Mouse (Mus musculus) G1E-ER4 (cell line): Measurements from ENCODE around the gene 1500011B03Rik. TPM values are rescaled to one million over a fixed set of nuclear protein-coding genes. Genes with fewer than 3 reads are reported as not detected.

Experiments
- GATA1 ChIP-seq: IDR thresholded peaks from one replicate; pipeline ENCODE4 v1.8.0; 2012; ENCODE audit warnings: low read length, inconsistent platforms
- polyA plus RNA-seq: library from polyadenylated mRNA; stranded (reverse); fragments of >175 nt; gene quantifications from 2 replicates; pipeline ENCODE4 v1.2.3, GENCODE M21; 2012

Gene 1500011B03Rik
- polyA plus RNA-seq, 1 experiment: 0.05 TPM

GRCm38 (mm10) chr5:114813525-114814181, 9.6 kb downstream of the 1500011B03Rik start:
- no peak for TF ChIP-seq GATA1

- no peak for TF ChIP-seq GATA1
Observed at GRCm38 (mm10) chr5:114809826-114810225, 13.4 kb downstream of the 1500011B03Rik start.

- TF ChIP-seq GATA1: no peak
Observed at GRCm38 (mm10) chr5:114809181-114809756, 14.0 kb downstream of the 1500011B03Rik start.

- no peak for TF ChIP-seq GATA1
Observed at GRCm38 (mm10) chr5:114808385-114808784, 14.9 kb downstream of the 1500011B03Rik start.

- no peak for TF ChIP-seq GATA1
Observed at GRCm38 (mm10) chr5:114807893-114808292, 15.4 kb downstream of the 1500011B03Rik start.

- no peak for TF ChIP-seq GATA1
Observed at GRCm38 (mm10) chr5:114807468-114807867, 15.8 kb downstream of the 1500011B03Rik start.

GRCm38 (mm10) chr5:114807063-114807462, 16.2 kb downstream of the 1500011B03Rik start:
- no peak for TF ChIP-seq GATA1

GRCm38 (mm10) chr5:114806636-114807035, 16.6 kb downstream of the 1500011B03Rik start:
- no peak for TF ChIP-seq GATA1

GRCm38 (mm10) chr5:114805436-114806350, 17.6 kb downstream of the 1500011B03Rik start:
- no peak for TF ChIP-seq GATA1

GRCm38 (mm10) chr5:114804958-114805357, 18.3 kb downstream of the 1500011B03Rik start:
- TF ChIP-seq GATA1: no peak

- no peak for TF ChIP-seq GATA1
Observed at GRCm38 (mm10) chr5:114804335-114804734, 18.9 kb downstream of the 1500011B03Rik start.

GRCm38 (mm10) chr5:114803231-114803630, 20.0 kb downstream of the 1500011B03Rik start:
- TF ChIP-seq GATA1: no peak

GRCm38 (mm10) chr5:114801841-114802240, 21.4 kb downstream of the 1500011B03Rik start:
- no peak for TF ChIP-seq GATA1

- no peak for TF ChIP-seq GATA1
Observed at GRCm38 (mm10) chr5:114801049-114801448, 22.2 kb downstream of the 1500011B03Rik start.

GRCm38 (mm10) chr5:114799848-114800247, 23.4 kb downstream of the 1500011B03Rik start:
- TF ChIP-seq GATA1: no peak

- TF ChIP-seq GATA1: no peak
Observed at GRCm38 (mm10) chr5:114797253-114797652, 26.0 kb downstream of the 1500011B03Rik start.
